Mouse (Mus musculus): ENCODE measurements around the gene Stoml2.

Gene Stoml2

DNA sequence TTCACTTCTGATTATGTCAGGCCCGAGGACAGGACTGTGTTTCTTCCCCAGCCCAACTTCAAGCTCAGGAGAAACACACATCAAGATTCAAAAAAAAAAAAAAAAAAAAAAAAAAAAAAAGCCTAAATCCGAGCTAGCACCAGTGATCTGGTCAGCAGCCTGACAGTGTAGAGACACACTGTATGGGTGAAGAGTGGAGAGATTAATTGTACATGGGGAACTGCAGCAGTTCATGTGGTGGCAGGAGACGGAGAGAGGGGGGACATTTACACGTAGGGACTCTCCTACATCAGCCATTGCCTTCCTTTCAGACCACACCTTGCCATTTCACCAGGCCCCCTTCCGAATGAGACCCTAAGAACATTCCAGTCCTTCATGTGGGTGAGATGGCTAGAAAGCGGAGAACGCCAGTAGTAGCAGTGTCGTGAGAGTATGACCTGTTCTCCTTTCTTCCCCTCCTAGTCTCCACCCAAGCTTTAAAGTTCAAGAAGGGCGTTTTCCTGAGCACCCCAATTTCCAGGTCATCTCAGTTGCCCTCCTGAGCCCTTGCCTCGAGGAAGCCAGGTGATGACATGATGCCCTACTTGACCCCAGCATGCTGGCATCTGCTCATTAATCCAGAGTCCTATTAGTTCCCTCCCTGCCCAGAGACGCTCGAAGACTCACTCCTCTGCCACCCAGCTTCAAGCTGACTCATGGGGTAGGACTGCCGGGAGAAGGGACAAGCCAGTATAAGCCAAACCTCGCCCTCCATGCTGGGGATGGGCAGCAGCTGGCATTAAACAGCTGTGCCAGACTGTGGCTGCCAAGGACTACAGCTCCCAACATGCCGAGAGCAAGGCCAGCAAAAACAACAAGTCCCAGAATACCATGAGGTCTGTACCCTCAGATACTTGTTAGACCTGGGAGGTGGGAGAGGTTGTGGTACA, 7.3 kb upstream of the Stoml2 start:
- no peak for DNase-seq (ENCODE audit: low read depth, low spot score)

DNA sequence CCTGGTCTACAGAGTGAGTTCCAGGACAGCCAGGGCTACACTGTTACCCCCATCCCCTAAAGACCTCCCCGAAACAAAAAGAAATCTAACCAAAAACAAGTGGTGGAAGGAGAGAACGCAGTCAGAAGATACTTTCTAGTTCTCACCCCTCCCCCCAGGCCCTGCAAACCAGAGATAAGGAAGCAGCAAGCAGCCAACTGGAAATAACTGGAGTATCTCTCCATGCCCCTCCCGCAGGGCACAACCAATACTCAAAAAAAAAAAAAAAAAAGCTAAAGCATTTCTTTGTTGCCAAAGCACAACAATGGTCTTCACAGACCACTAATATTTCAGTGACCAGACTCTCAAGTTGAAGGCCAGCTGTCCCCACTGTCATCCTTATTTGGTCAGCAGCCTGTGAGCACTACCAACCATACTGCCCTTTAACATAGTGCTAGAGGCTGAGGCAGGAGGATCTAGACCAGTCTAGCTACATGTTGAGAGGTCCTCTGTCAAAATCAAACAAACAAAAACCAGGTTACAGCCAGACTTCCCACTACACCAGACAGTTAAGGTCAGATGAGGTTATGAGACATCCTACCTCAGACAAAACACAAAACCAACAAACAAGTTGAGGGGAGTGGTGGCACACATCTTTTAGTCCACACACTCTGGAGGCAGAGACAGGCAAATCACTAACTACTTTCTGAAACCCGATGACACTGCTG, 6.5 kb upstream of the Stoml2 start:
- no peak for DNase-seq (ENCODE audit: low read depth, low spot score)

DNA sequence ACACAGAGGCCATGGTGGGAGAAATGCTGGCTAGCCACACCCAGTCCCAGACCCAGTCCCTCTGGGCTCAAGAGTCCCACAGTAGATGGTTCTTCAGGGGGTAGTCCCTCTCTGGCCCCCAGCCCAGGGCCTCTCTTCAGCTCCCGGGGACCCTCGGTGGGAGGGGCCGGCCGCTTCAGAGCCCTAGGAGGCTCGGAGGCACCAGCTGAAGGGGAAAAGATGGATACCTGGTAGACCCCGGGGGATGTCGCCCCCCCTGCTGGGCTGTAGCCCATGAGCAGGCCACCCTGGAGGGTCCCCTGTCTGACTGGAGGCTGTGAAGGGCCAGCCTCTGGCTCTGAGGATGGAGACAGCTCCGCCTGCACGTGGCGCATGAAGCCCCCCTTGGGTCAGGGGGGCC, 4.8 kb upstream of the Stoml2 start:
- DNase-seq (ENCODE audit: low read depth, low spot score) = no peak

DNA sequence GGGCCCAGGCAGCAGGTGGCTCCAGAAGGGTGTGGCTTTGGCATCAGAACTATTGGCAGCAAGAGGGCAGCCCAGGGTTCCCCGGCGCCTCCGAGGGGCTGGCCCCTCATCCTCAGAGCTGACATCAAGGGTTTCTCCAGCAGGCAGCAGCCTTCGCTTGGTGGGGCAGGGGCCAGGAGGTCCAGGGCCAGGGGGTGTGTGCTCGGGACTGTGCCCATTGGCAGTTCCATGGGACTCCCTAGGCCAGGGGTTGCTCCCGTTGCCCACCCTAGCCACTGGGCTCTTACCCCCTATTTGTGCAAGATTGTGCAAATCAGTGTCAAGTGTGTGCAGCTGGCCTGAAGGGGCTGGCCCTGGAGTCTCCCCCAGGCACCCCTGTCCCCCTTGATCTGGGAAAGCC, 4.3 kb upstream of the Stoml2 start:
- no peak for DNase-seq (ENCODE audit: low read depth, low spot score)

DNA sequence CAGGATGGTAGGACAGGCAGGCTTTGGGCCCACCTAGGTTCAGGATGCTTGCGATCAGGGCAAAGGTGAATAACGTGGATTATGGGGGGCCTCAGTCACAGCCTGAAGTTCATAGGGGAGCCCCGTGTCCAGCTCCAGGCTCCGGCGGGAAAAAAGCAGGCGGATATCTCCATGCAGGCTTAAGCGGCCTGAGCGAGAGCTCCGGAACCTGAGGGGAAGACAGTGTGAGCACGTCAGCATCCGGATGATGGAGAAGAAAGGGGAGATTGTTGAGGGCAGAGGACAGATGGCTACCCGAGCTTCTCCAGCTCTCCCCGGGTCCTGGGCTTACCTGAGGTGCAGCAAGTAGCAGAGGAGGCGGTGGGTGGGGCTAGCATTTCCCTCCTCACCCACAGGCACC, 2.0 kb upstream of the Stoml2 start:
- no peak for DNase-seq (ENCODE audit: low read depth, low spot score)

DNA sequence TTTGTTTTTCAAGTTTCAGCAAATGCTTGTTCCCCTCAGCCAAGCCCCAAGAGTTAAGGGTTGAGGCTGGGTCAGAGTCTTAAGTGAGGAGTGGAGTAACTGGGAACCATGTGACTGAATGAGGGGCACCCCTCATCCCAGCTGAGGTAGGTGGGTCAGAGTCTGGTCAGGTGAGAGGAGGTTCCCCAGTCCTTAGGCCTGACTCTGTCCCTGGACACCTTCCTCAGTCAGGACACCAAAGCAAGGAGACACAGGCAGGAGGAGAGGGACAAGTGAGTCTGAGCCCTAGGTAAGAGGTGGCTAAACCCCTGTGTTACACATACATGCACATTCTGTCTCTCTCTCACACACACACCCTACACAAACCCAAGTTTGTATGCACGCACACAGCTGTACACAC, 991 bp upstream of the Stoml2 start:
- no peak for DNase-seq (ENCODE audit: low read depth, low spot score)

DNA sequence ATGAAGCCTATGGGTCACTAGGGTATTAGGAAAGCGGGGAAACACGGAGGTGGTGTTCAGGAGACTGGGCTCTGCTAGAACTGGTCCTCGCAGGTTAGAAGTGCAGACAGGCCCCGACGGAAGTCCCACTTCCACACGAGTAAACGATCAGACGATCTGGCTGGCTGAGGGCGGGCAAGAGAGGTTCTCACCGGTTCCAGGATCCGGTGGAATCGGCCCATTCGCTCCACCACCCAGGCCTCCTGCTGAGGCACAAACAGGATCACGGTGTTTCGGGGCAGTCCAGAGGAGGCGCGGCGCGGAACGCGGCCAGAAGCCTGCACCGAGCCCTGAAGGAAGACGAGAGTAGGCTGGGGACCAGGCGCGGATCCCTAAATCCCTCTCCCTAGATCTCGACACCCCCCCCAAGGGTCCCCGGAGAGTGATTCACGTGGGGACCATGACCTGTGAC, 705 bp downstream of the Stoml2 start:
- peak; percentile 74 for DNase-seq (ENCODE audit: low read depth, low spot score)

DNA sequence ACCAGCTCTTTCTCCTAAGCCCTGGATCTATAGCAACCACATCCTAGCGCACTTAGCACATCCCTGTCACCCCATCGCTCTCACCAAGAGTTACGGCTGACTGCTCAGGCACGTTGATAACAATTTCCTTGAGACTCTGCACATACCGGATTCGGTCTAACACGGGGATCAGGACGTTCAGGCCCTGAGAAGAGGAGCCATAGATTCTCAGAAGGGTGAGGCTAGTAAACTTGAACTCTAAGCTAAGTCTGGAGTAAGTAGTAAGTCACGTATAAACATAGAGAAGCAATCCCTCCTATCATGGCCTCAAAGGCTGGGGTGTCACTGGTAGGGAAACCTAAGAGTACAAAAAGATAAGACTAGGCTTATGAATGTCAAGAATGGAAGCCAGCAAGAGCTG, 1.2 kb downstream of the Stoml2 start:
- no peak for DNase-seq (ENCODE audit: low read depth, low spot score)

DNA sequence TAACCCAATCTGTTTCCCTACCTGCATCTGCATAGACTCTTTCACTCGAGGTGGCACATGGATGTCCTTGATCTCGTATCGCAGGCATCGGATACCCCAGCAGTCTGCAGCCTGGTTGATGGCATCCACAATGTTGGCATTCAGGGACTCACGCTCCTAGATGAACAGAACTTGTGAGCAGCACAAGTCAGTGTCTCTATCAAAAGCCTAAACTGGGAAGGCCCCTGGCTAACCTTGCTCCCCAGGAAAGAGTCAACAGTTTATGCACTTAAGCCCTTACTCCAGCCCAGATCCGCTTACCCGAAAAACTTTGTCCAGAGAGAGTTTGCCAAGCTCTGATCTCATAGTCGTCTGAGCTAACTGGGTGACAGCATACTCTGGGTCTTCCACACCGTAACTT, 1.8 kb downstream of the Stoml2 start:
- no peak for DNase-seq (ENCODE audit: low read depth, low spot score)

DNA sequence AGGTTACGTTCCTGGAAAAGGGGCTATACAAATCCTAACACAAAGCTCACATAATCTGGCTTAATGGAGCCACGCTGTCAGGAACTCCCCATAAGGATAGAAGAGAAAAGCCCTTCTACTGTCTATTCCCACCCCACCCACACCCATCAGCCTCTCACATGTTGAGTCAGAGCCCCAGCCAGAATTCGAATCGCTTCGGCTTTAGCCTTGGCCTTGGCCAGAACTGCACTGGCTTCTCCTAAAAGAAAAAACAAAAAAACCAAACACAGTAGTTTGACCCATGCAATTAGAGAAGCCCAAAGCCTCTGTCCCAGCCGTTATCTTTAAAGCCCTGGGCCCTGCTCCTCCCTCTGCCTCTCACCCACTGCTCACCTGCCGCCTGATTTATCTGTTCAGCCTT, 2.4 kb downstream of the Stoml2 start:
- DNase-seq (ENCODE audit: low read depth, low spot score) = no peak

DNA sequence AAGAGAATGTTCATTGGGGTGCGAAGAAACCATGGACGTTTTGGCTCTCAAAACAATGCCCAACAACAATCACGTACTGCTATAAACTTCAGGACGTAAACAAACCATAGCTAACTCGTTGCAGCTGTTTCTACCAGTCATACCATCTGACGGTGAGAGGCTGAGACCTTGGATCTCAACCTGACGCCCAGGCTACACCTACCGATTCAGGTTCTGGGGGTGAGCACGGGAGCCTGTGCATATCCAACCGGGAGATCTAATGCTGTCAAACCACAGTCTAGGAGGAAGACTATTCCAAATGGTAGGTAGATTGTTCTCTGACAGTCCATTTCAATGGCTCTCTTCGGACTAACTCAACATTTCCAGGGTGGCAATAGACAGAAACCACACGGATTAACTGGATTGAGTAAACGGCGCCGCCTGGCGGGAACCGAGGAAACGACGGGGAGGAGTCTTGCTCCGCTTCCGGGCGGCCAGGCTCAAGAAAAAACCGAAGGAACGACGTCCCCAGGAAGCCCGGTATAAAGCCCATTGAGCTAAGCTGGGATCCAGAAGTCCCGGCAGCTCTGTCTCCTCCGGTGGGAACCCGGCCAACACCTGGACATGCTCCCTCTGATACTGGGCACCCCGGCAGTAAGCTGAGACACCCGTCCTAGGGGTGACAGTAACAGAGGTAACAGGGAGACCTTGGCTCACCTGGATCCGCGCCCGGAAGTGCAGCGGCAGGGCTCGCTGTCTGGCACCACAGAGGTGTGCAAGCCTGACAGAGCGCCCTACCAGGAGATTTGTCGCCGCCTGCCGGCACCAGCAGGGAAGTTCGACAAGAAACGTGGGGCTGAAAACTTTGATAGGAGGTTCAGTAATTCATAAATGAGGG, 6.2 kb downstream of the Stoml2 start, which contains the start of gene Pigo:
TSS of gene Pigo (minus strand) at position 736 of the 877 bp plus-strand sequence.
- DNase-seq (ENCODE audit: low read depth, low spot score) = peak; percentile 91

DNA sequence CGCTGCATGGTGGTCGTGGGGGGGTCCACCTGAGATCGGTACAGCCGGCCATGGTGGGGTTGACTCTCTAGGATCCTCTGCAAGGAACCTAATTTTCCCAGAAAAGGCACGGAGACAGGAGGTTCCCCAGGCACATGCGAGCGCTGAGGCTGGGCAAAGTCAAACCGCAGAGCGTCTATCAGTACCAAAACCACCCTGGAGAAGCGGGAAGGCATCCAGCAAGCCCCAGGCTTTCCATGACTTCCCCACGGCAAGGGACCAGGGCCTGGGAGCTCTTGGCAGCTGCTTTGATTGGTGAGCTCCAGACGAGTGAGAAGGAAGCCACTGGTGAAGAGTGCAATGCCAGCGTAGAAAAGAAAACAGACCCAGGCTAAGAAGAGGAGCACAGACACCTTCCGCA, 6.8 kb downstream of the Stoml2 start:
- no peak for DNase-seq (ENCODE audit: low read depth, low spot score)

DNA sequence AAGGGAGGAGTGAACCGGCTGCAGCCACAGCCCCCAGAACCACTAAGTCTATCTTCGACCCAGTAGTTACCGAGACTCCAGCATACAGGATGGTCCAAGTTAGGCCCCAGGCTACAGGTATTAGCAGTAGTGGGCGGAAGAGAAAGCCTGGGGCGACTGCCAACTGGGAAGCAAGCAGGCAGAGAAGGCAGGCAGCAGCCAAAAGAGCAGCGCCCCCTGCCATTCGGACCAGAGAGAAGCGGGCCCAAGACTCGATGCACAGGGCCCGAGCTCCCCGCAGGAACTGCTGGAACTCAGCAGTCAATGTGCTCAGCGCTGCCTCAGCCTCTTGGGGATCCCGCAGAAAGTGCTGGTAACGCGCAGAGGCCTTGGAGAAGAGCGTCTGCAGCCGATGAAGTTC, 10.2 kb downstream of the Stoml2 start:
- peak; percentile 74 for DNase-seq (ENCODE audit: low read depth, low spot score)

DNA sequence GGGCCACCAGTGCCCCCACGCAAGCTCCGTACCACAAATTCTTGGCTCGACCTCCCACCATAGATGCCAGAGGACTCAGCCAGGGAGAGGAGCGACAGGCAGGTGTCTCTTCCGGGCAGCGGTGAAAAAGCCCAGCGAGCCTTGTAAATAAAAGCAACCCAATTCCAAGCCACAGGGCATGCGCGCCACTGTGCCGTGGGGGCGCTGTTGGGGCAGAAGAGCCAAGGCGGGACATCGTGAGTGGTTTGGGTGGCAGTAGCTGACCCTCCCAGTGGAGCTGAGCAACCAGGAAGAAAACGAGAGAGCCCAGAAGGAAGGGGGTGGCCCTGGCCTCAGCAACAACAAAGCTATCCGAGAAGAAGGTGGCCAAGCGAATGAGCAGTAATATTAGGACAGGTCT, 10.6 kb downstream of the Stoml2 start:
- DNase-seq (ENCODE audit: low read depth, low spot score) = peak; percentile 45

DNA sequence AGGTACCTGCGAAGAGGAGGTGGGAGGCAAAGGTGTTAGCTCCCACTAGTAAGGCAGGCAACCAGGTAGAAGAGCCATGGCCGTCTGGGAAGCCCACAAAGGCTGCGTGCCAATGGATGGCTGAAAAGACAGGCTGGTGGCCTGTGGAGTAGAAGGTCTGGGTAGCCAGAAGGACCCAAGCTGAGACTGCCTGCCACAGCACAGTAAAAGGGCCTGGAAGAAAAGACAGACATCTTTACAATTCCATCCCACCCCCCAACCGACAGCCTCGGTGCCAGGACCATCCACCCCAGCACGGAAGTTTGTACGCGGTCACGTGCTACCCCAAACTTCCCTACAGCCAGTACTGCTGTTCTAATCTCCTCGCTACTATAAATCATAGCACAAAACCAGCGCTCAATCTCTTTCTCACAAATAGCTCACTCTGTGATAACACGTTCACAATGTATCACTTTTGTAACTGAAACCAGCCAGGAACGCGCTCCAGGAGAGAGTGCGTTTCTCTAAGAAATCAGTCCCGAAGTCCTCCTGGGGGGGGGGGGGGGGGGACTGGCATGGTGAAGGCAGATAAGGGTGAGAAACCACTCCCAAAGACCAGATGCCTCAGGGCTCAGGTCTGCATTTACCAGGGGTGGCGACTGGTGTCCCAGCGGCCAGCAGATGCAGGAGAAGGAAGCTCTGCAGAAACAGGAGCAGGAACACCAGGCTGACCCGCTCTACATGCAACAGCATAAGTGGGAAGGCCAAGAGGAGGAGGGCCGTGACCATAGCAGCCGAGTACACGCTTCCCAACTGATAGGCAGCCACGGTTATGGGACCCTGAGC, 11.7 kb downstream of the Stoml2 start:
- no peak for DNase-seq (ENCODE audit: low read depth, low spot score)

DNA sequence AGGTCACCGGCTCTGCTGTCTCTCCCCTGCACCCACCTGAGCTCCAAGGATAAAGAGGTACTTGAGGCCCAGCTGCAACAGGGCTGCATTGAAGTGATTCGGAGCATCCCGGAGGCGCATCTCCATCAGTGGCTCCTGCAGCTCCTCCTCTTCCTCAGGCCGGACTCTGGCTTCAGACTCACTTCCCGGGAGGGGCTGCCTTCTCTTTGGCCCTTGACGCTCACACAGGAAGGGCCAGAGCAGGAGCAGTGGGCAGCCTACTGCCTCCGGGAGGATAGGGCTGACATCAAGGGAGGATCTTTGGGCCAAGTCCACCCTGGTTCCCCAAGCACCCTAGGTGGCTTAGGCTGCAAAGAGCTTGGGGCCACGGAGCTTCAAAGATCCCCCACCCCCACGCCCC, 12.3 kb downstream of the Stoml2 start:
- no peak for DNase-seq (ENCODE audit: low read depth, low spot score)

DNA sequence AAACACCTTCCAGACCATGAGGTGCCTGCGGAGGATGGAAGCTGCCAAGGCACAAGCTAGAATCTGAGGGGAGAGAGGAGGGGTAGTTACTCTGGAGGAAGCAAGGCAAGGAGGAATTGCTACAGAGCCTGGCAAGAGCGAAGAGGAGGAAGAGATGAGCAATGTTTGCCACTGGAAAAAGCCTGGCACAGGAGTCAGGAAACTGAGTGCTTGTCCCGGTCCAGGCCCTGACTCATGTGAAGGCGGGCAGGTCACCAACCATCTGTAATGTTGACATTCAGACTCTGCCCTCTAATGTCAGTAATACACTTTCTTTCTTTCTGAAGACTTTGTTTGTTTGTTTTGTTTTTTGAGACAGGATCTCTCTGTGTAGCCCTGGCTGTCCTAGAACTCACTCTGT, 13.4 kb downstream of the Stoml2 start:
- DNase-seq (ENCODE audit: low read depth, low spot score) = no peak

DNA sequence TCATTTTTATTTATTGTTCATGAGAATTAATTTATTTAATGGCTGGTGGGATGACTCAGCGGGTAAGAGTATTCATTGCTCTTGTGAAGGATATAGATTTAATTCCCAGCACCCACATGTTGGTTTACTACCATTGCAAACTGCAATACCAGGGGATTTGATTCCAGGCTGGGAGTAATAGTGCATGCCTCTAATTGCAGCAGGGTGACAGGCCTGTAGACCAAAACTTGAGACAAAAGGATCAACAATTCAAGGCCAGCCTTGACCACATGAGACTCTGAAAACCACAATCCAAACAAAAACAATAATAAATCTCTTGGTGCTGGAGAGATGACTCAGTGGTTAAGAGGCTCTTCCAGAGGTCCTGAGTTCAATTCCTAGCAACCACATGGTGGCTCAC, 19.4 kb downstream of the Stoml2 start:
- DNase-seq (ENCODE audit: low read depth, low spot score) = no peak

DNA sequence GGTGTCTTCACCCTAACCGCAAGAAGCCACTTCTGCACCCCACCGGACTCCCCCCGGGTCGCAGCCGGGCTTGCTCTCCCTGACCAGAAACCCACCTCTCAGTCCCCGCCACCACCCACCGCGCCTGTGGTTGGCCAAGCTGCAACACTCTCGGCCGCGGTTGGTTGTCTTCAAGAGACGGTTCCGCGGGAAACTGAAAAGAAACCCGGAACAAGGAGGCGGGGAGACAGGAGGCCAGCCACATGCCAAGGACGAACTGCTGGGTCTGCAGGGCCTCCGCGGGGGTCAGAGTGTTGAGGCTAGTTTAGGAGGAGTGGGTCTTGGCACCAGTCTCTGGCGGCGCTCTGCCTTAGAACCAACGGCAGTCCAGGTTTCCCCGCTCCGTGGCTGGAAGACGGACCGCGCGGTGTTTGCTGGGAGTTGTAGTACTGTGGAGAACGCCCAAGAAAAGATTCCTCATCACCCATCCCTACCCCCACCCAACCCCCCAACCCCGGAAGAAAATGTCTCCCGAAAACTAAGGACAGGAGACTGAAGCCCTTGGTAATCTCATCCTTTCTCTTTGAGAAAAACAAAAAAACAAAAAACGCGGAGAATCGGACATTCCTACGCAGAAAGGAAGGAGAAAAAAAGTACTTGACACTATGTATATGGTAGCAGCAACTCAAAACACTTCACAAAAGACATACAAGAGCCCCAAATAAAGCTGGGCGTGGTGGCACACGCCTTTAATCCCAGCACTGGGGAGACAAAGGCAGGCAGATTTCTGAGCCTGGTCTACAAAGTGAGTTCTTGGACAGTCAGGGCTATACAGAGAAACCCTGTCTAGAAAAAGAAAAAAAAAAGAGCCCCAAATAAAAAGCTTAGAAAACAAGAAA, 21.1 kb downstream of the Stoml2 start, which contains the start of gene Fancg:
TSS of gene Fancg (minus strand) at position 346 of the 878 bp plus-strand sequence.
- DNase-seq (ENCODE audit: low read depth, low spot score) = peak; percentile 87

DNA sequence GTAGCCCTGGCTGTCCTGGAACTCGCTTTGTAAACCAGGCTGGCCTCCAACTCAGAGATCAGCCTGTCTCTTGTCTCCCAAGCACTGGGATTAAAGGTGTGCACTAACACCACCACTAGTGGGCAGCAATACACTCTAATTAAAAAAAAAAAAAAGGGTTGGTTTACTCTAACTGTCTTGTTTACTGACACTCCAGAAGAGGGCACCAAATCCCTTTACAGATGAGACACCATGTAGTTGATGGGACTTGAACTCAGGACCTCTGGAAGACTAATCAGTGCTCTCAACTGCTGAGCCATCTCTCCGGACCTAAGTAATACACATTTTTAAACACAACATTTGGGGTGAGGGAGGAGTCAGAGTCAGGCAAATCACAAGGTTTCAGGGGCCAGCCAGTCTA, 25.7 kb downstream of the Stoml2 start:
- peak; percentile 83 for DNase-seq (ENCODE audit: low read depth, low spot score)
